Mouse (Mus musculus): Measurements from ENCODE around the gene Sult6b2.

Sult6b2 gene

DNA sequence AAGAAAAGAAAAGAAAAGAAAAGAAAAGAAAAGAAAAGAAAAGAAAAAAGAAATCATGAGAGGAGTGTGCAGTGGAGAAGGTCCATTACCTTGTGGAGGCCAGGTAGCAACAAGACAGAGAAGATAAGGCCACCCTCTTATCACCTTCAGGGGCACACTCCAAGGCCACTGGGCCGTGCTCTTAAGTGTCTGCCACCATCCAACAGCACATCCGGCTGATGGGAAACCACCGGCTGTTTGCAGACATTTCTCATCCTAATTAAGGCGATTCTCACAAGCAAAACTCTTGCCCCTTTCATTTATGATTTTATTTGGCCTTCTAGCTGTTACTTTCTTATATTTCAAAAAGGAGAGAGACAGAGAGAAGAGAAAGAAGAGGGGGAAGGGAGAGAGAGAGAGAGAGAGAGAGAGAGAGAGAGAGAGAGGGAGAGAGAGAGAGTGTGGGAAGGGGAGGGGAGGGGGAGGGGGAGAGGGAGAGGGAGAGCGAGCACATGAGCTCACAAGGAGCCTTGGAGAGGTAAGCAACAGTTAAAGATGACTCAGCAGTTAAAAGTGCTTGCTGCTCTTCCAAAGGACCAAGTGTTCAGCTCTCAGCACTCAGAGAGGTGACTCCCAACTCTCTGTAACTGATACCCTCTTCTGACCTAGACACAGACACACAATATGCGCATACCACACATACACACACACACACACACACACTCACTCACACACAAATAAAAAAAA is 5.2 kb upstream of the Sult6b2 start:
- DNase-seq = no peak

DNA sequence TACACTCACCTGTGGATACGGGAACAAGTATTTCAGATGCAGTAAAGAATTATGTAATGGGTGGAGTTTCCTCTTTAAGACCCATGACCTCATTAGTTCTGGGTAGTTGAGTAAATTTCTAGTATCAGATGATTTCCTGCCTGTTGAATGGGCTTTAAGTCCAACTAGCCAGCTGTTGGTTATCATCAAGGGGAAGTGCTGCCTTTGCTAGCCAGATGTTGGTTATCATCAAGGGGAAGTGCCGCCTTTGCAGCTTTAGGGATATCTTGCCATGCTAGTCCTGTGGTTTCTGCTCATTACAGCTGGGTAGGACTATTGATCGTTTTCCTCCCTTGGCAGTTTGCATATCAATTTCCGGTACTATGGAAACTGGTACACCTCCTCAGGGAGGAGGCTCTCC is 2.0 kb upstream of the Sult6b2 start:
- DNase-seq = no peak

DNA sequence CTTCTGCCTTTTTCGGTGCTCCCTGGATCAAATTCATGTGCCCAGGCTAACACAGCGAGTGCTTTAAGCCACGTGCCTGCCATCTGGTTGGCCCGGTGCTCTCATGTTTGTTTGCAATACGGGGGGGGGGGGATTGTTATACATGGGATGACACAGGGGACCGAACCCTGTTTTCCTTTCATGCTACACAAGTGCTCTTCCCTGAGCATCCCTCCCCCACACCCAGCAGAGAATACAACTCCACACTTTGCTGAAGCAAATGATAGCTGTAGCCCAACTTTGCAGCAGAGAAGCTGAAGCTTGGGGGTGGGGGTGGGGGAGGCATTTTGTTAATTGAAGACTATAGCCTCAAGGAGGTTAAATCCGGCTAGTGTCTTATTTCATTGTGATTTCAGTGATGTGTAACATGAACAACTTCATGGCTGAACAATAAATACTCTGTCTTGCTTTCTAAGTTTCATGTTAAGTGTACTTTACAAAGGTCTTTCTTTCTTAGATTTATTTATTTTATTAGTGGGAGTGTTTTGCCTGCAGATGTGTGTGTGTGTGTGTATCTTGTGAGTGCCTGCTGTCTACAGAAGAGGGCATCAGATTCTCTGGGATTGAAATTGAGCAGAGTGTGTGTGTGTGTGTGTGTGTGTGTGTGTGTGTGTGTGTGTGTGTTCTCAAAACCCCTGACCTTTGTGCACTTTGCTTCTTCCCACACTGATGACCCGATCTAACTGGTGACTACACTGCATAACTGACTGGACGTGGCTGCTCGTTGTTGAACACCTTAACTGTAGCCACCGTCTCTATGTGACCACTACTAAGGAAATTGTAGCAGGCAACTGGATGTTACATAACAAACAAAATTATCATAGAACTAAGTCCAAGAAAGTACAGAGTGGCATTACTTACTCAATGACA is 1.4 kb downstream of the Sult6b2 start:
- DNase-seq = no peak

DNA sequence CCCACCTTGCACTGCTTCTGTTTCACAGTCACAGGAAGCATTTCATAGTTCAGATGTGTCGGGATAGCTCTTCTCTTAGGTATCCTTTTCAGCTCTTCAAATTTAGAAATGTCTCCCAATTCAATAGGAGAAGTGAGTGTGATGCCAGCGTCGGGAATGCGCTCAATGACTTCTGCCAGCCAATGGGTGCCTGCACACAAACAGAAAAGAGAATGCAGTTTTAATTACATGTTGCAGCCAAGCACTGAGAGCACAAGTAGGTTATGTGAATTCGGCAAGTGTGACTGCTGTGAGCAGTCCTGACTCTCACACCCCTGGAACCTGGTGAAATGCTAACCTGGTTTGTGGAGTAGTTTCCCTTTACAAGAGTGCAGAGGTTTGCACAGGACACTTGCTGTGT is 2.6 kb downstream of the Sult6b2 start:
- no peak for DNase-seq

DNA sequence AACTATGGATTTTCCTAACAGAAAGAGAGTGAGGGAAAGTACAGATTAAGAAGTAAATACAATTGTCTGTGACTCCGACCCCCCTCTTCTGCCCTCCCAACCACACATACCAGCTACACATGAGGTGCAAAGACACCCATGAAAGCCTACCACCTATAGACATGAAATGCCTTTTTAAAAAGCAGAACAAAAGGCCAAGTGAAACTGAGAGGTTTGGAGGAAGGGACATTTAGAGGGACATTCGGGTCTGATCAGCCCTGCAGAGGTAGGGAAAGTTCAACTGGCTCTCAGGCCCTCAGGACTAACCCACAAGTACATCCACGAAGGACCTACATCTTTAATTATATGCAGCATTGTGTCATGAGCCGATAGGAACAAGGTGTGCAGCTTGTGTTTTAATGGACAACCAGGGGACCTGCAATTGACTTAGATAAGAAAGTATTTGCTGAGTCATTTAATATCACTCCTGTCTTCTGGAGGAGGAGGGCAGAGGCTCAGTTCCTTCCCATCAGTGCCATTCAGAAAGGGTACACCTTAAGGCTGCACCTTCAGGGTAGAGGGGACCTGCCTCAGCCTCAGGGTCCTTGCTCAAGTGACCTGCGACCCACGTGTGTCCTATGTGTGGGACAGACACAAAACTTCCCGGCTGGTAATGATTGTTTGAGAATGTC is 4.5 kb downstream of the Sult6b2 start:
- no peak for DNase-seq

DNA sequence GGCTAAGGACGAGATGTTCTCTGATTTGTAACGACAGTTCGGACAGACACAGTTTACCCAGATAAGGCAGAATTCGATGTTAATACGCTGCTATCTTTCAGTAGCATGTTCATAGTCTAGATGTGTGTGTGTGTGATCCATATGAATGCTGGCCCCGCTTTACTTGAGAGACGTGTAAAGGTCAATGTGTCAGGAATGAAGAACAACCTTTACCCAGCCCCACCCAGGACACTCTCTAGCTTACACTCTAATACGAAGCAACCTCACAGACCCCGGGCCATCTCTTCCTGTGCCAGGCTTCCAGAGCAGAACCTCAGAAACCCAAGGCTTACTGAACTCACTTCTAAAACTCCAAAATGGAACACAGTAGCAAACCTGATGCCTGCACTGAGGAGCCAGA is 5.5 kb downstream of the Sult6b2 start:
- no peak for DNase-seq

DNA sequence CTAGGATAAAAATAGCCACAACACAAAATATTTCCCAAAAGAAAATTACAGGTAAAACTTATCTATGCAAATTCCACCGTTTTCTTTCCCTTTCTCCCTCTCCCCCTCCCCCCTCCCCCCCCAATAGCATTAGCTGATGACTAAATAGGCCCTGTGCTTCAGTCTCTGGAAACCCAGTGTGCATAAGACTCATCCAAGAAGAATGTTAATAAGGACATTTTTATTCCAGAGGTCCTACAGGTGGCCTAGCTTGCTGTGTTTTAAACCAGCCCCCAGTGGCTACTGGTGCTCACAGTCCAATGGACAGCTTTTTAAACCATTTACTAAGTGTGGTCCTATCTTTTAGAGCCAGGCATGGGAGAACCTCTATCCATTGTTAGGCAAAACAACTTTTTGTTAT is 6.3 kb downstream of the Sult6b2 start:
- DNase-seq = no peak

DNA sequence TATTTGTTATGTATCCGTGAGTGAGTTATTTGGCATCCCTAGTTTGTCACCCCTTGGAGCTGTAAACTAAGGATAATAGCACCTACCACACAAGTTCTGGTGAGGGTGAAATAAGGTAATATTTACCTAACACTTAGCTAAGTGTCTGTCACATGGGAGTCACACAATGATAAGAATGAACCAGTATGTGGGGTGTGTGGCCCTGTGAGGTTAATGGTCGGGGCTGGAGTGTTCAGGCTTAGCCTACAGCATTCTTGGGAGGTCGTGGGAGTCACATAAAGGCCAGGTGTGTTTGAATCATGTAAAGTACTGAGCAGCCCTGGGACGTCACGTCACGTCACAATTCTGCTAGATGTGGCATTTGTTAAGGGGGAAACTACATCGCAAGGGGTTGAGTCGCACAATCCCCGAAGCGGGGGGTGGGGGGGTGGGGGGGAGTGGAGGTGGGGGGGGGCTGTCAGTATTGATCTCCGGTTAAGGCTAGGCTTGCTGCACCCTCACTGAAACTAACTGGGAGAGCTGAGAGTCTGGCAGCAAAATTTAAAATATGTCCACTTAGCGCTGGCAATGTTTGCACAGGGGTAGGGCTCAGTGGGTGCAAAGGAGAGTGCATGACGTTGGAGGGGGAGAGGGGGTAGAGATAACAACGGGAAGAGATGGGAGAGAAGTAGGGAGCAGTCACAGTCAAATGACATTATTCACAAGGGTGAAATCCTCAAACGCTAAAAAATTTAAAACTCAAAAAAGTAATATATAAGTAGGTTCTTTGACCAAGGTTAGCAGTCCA is 8.5 kb downstream of the Sult6b2 start:
- DNase-seq = no peak

DNA sequence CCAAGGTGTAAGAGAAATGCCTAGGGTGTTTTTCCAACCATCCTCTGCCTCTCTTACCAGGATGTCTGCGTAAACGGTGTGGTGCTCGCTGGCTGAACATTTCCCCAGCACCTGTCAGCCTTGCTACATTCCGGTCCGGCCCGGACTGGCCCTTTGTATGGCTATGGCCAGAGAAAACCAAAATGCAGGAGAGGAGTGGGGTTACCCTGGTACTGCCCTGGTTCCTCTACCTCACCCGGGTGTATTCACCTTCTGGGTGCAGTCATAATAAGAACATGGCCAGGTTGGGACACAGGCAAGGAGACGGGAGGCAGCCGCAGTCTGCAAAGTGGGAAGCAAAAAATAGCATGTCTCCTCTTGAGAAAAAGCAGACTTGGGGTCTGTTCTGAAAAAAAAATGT is 9.2 kb downstream of the Sult6b2 start:
- no peak for DNase-seq

DNA sequence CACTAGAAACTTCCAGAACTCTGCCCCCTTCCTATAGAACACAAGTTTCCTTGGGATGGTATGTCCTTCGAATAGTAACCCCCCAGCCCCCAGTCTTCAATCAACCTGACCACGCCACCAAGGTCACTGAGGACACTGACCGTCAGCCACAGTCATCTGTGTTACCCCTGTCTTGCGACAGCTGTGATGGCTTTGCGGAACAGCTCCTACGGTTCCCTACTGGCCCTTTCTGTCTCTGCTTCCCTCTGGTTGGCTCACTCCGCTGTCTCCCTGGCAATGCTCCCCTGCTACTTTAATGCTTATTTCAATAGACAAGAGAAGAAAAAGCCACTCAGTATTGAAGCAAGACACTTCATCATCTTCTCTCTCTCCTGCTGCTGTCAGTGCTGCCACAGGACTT is 10.8 kb downstream of the Sult6b2 start:
- no peak for DNase-seq

DNA sequence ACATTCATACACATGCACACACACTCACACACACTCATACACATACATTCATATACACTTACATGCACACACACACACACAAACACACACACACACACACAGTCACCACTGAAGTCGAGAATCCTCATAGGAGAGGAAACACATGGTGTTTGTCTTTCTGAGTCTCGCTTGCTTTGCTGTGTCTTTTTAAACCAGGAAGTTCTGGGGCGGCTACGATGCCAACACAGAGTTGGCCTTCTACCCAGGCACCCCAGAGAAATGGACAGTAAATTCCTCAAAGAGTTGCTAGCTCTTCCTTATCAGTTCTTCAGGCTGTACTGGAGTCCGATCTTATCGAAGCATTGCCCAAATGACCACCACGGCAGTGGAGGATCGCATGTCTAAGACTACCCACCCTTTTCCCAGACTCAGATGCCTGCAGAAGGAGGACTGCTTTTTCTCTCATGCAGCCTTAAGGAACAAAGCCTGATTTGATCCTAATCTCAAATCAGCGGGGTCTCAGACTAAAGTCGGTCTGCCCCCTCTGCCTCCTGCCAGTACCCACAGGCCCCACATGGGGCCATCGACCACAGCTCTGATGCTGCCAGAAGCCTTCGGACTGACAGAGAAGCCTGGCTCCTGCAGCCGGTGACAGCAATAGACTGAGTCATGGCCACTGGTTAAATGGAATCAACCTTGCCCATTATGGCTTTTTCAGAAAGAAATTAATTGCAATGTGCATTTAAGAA is 11.9 kb downstream of the Sult6b2 start:
- no peak for DNase-seq

DNA sequence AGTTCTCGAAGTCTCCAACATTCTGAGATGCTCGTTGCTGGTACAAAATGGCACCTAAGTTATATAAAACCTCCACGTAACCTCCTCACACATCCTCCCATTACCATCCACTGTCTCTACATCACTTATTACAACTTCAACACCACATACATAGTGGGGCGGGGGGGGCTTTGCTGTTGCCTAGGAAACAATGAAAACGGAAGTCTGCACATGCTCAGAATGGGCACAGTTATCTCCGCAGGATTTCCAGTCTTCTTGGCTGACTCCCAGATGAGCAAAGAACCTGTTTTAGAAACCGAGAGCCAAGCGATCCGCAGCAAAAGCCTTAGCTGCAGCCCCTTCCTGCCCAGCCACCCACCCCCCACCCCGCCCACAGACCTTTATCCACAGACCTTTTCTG is 14.6 kb downstream of the Sult6b2 start:
- DNase-seq = no peak

DNA sequence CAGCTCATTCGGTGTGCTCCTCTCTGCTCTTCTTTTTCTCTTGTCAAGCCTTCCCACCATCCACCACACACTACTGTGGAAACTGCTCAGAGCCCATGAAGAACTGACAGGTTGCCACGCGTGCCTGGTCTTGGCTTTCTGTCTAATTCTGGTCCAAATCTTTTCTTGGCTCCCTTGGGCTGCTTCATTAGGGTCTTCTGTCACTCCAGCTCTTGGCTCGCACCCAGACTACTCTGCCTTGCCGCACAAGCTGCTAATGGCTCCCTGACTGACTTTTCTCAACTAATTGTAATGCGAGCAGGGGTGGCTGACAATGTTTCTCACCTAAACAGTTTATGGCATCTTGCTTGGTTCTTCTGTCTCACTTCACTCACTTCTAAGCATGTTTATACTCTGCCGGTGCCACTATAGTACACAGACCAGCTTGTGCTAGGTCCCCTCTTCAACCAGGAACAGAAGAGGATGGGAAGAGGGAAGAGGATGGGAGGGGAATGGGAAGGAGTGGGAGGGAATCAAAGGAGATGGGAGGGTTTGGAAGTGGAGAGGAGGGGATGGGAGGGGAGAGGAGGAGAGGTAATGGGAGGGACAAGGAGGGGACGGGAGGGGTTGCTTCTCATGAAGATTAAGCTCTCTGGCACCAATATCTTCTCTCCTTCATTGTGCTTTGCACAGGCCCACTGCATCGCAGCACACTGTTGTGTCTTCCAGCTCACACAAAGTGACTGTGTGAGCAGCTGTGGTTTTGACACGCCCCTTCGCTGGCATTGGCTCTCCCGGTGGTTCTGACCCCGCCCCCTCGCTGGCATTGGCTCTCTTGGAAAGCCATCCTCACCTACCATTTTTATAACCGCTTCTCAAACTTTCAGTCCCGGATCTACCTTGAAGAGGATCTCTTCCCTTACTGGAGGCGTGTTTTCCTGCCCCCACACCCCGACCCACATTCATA is 16.0 kb downstream of the Sult6b2 start:
- no peak for DNase-seq

DNA sequence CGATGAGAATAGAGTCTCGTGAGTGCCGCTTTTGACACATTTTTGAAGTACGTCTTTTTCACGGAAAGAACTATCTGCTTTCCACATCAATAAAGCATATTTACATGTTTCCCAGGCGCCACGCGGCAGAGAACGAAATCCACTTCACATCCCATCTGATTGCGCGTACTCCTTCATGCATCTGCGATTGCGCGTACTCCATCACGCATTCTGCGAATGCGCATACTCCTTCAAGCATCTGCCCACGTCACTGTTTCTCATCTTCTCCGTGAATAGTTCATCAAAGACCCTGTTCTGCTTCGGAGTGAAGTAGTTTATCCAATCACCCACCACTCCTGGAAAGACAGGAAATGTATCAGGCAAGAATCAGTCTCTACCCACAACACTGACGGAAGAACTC is 18.2 kb downstream of the Sult6b2 start:
- DNase-seq = no peak

DNA sequence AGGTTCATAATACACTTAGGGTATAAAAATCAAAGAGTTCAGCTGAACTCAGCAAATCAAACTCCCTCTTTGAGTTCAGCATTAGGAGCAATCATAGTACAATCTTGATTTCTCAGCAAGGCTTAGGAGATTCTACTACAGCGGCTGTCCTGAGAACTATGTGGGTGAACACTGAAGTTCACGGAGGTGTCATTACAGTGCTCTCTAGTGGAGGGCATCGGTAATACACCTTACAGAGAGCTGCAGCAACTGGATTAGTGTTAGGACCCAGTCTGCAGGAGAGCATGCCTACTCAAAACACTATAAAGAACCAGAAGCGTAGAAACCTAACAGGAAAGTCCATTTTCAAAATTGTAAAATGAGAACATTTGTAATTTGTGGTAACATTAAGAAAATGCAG is 19.0 kb downstream of the Sult6b2 start:
- DNase-seq = peak in 1 of 2 experiments; percentile 51

DNA sequence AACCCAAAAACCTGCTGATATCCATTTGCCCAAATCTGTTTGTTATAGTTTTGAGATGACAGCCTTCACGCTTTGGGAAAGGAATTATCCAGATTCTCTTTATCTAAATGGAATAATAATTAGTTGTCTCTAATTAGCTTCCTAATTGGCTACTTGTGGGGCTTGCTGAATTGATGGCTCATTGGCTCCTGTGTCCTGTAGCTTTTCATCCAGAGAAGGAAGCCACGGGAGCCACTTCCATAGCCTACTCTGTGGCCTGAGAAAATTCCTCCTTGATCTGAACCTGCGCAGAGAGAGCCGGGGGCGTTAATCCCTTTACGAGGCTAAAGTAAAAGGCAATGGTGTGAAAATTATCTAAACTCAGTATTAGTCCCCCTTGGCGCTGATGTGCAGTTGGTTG is 23.0 kb downstream of the Sult6b2 start:
- no peak for DNase-seq

DNA sequence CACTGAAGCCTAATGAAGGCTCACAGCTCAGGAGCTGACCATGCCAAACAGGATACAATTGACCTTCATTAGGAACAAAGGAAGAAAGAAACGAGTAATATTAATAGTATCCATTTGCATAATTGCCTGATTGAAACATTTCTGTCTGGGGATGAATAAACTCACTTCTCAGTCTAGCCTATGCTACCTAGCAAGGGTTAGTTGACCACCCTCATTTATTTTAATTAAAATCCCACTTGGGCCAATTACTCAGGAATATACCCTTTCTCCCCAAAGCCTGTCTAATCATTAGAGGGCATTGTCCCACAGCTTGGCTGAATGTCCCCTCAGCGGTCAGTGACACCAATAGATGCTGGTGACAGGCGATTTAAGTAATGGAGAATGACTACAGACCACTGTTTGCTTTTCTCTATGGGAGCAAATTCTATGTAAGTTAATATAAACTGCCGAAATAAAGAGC is 23.7 kb downstream of the Sult6b2 start:
- no peak for DNase-seq

DNA sequence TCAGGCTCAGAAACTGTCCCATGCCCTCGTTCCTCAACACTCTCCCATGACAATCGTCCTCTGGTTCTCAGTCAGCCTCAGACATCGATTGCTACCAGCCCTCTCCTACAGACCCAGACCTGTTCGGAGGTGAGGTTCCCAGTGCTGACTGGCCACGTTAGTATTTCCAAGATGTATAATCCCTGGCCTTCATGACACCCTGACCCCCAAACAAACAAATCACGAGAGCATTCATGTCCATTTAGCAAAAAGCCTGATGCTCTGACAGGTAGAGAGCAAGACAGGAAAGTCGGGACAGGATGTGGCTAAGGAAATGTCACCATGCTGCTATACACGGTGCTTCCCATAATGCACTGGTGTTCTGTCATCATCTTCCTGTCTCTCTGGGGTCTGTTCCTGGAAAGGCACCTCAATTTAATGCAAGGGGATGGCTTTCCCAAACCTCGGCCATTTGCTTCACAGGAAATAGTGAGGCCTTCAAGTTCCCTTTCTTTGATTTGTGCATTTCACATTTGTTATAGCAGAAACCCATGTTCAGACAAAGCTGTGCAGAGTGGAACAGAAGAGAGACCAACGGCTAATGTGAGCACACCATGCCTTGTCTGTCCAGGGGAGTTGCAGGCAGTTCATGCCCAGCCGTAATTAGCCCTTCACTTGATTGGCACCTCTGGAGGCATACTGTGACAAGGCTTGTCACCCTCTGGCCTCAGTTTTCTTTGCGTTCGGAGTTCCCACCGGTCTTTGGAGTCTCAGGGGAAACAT is 24.3 kb downstream of the Sult6b2 start:
- DNase-seq = peak in 1 of 2 experiments; percentile 9

DNA sequence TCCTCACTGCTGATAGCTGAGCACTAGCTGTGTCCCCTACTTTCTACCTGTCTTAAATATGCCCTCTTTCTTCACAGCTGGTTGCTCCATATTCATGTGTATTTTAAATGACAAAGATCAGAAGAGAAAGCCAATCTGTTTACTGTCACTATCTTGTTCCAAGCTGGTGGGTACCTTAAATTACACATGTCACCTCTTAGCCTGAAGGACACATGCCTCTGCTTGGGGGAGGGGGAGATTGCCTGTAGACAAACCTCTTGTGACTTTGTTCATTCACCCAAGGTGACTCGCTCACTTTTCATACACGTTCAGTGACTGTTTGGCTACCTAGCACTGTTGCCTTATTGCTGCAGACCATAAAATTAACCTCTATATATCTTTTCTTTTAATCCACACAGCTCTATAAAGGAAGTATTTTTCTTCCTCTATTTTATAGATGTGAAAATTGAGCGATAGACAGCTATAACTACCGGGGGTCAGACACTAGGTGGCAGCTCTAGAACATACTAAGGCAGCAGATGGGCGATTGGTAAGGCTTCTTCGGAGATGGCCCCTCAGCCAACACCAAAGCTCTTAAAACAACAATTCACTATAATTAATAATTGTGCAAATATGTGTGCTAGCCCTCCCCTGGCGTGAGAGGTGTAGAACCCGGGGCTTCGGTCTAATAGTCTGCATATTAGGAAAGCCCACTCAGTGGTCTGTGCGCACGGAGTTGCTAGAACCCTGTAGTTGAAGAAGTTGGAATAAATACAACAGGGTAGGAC is 25.1 kb downstream of the Sult6b2 start:
- peak in 1 of 2 experiments; percentile 38 for DNase-seq

All from spleen, adult 18-20 months (tissue).